Mouse (Mus musculus) adipocyte (in vitro differentiated cells): ENCODE data around the gene Pcsk2.
A peak's percentile ranks its signal among the peaks of the same experiment; 100 is the strongest.

ENCODE experiments used
- DNase-seq: peaks from one replicate; pipeline ENCODE4 v3.0.0-alpha.2; 2016; ENCODE audit warnings: low spot score

Gene Pcsk2

GRCm38 (mm10) chr2:143545758-143546246 is at the start of gene Pcsk2:
Gene Pcsk2, plus strand, starts transcription at chr2:143546156.
- DNase-seq: no peak

DNA sequence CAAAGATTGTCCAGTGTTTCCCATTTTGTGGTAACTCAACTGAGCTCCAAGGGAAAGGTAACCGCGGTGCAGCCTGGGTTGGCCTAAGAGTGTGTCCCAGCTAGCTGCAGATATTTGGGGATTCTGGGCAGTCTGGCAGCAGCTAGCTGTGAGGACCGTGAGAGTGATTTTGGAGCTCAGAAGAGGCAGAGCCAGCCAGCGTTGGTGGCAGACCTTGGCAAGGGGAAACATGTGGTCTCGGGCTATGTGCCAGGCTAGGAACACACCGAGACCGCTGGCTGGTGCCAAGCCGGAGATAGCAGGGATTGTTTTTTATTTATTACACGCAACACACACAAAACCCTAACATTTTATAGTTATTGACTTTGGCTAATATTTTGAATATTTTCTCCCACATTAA is 45.1 kb upstream of the Pcsk2 start:
- no peak for DNase-seq

DNA sequence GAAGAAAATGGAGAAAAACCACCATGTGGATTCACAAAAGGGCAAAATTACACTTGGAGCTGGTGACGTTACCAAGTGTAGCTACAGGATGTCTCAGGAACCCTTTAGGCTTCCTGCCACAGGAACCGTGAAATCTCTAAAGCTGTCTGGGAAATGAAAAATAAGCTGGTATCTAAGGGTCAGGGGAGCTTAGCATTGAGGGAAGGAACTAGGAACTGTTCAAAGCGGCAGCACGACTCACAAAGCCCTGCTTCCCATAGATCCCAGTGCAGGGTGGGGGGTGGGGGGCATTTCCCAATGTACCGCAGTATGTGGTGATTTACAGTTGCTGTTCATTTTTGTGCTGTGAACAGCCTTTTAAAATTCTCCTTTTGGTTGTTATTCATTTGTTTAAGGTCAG is 44.2 kb upstream of the Pcsk2 start:
- no peak for DNase-seq

GRCm38 (mm10) chr2:143502203-143502602 is 43.8 kb upstream of the Pcsk2 start:
- no peak for DNase-seq

DNA sequence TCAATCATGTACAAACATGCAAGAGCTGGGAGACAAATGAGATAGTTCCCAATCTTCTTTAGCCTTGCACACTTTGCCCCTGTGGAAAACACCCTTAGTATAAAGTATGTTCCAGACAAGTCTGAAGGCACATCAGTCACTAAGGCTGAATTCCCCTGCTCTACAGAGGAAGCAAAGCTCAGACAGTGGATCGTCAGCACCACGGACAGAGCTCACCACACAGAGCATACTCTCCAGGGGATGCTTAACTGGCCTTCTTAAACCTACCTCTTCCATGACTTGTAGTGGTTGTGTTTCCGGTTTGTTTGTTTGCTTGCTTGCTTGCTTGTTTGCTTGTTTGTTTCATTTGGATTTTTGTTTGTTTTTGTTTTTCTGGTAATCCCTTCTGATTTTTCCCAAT is 9.5 kb upstream of the Pcsk2 start:
- peak; percentile 48 for DNase-seq

DNA sequence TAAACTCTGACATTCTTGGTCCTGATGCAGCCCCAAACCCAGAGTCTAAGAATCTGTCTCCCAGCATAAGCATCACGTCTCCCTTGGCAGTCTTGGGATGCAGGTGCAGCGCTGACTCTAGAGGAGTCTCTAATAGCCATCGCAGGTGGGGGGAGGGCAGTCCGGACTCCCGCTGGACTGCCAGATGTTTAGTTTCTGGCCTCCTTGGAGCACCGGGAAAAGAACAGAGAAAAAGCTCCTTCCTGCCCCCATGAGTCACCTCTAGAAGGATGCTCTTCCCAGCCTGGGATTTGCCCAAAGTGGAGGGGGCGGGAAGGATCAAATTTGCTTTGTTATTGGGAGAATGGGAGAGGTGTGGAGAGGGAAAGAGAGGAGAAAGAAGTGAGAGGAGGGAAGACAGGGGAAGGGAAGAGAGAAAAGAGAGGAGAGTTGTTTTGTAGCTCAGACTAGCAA is 631 bp upstream of the Pcsk2 start:
- no peak for DNase-seq

DNA sequence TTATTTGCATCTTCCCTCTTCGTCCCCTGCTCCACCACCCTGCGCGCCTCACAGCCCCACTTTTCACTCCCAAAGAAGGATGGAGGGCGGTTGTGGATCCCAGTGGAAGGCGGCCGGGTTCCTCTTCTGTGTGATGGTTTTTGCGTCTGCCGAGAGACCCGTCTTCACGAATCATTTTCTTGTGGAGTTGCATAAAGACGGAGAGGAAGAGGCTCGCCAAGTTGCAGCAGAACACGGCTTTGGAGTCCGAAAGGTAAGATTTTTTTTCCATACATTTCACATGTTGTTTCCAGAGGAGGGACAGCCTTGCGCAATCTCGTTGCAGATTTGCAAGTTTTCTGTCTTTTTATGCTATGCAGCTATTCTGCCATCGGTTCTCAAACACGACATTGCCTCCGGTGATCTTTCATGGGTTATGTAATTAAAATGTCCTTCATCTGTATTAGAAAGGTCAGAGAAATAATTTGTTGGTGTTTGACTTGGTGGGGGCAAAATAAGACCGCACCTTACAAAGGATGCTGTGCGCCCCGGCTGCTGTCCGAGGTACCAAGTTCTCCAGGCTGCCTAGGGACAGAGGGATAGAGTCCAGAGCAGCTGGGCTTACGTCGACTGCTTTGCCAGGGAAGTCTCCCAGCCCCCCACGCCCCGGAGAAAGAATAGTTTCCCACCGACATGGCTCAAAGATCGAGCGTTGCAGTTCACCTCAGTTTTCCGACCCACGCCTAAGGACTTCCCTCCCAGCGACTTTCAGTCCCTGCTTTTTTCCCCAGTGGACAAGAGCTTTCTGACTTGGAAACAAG is 656 bp downstream of the Pcsk2 start:
- no peak for DNase-seq

DNA sequence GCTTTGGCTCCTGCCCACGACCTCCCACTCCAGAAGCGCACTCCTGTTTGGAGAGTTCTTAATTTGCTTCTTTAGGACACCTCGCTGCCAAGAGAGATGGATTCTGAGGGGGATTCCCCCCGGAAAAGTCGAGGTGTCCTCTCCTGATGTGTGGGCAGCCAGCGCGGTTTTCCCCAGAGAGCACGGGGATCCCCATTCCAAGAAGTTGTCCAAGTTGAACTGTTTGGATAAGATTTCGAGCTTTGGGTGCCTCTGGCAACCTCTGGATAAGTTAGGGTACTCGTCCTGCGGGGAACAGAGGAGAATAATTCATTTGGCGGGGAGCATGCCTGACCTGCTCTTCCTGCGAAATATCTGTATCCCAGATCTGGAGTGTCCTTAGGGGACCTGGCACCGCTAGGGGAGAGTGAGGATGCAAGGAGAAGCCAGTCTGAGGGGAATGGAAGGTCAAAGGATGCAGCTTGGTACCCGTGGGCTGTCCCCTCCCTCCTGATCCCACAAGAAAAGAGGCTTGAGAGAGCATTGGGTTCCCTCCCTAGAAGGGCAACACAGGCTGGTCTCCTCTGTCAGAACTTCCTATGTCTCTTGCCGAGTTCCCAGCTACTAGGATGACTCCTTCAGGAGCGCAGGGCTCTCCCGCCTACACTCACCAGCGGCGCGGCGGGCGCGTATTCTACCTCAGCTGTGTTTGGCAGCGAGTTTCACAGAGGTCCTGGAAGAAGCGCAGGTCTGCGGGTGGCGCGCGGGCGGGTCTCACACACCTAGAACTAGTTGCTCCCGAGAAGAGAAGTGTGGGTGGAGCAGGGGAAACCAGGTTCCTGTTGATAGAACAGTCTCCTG is 1.5 kb downstream of the Pcsk2 start:
- no peak for DNase-seq

- DNase-seq: no peak
Measured at GRCm38 (mm10) chr2:143560384-143560783, 14.4 kb downstream of the Pcsk2 start.

- DNase-seq: no peak
Measured at GRCm38 (mm10) chr2:143565062-143565461, 19.1 kb downstream of the Pcsk2 start.

GRCm38 (mm10) chr2:143565961-143566360 is 20.0 kb downstream of the Pcsk2 start:
- DNase-seq: no peak

GRCm38 (mm10) chr2:143585341-143585740 is 39.4 kb downstream of the Pcsk2 start:
- no peak for DNase-seq

DNA sequence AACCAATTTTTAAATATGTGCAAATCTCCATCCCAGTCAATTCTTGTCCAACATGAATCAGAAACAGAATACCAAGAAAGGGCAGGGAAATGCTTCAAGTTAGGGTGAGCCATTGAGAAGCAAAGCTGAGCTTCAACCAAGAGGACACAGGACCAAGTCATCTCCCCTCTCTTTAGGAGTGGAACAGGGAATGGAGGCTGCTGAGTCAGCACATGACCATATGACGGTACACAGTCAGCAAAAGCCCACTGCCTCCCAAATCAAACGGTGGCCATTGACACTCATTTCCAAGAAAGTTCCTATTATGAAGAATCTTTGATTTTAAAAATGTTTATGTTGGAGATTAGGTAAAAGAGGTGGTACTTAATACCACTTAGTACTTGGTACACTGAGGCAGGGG is 44.4 kb downstream of the Pcsk2 start:
- DNase-seq: no peak

DNA sequence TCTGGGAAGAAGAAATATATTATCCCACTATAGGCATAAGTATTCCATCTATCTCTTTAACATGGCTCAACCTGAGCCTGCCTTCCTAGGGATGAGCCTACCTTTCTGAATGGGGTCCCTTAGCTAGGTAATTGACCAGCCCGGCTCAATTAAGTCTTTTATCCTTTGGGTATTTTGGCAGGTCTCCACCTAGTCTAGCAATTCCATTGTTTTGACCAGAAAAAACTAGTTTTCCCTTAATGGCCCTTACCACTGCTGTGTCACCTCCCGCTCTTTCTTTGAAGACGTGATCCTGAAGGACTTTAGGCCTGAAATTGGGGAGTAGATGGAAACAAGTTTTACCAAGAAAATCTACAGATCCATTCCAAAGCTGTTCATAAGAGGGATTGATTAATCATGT is 57.1 kb downstream of the Pcsk2 start:
- DNase-seq: no peak

DNA sequence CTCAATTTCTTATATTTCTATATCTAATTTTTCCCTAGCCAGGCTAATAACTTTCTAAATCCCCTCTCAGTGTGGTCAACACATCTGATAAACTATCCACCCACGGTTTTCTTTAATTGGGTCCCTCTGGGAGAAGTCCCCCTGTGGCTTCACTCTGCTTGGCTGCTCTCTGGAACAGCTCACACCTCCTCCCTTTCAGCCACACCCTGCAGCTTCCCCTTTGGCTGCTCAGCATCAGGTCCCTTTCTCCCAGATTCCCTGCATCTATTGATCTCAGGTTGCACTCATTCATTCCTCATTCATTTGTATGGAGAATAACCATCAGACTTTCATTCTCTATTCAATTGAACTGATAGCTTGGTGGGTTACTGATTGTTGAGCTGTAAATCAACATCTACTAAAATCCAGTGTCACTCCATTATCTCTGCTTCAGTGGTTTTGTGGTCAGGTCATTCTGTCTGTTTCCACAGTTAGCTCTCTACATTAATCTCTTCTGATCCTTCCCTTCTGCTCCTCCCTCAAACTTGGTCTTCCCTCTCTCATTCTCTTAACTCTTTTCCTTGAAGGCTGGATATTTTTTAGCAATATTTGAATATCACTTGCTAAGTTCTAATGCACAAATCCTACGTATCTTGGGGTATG is 58.0 kb downstream of the Pcsk2 start:
- no peak for DNase-seq

GRCm38 (mm10) chr2:143610355-143611331 is 64.7 kb downstream of the Pcsk2 start:
- DNase-seq: no peak

- no peak for DNase-seq
Measured at GRCm38 (mm10) chr2:143613466-143613865, 67.5 kb downstream of the Pcsk2 start.

- no peak for DNase-seq
Measured at GRCm38 (mm10) chr2:143614775-143615174, 68.8 kb downstream of the Pcsk2 start.

GRCm38 (mm10) chr2:143620916-143621315 is 75.0 kb downstream of the Pcsk2 start:
- no peak for DNase-seq

- no peak for DNase-seq
Measured at GRCm38 (mm10) chr2:143623916-143624315, 78.0 kb downstream of the Pcsk2 start.

DNA sequence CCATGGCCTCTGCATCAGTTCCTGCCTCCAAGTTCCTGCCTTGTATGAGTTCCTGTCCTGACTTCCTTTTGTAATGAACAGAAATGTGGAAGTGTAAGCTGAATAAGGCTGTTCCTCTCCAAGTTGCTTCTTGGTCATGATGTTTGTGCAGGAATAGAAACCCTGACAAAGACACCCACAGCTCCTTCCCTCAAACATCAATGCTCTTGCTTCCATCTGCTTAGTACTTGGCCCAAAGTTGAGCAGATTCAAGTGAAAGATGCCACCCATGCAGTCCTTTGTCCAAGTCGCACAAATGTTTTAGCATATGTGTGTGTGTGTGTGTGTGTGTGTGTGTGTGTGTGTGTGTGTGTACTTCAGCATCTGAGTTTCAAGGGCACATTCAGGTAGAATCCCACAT is 97.3 kb downstream of the Pcsk2 start:
- DNase-seq: no peak
